Mouse (Mus musculus) cerebellum, adult 9-10 months (tissue): ENCODE data around the gene Bri3bp.
"Not testable (repeated sequence)": the region's sequence is repeated elsewhere in the genome, so short reads cannot be mapped to it uniquely, and the experiment has no call there.

ENCODE experiments used
- DNase-seq: peaks from one replicate; pipeline ENCODE4 v3.0.0; 2022

The Bri3bp gene

DNA sequence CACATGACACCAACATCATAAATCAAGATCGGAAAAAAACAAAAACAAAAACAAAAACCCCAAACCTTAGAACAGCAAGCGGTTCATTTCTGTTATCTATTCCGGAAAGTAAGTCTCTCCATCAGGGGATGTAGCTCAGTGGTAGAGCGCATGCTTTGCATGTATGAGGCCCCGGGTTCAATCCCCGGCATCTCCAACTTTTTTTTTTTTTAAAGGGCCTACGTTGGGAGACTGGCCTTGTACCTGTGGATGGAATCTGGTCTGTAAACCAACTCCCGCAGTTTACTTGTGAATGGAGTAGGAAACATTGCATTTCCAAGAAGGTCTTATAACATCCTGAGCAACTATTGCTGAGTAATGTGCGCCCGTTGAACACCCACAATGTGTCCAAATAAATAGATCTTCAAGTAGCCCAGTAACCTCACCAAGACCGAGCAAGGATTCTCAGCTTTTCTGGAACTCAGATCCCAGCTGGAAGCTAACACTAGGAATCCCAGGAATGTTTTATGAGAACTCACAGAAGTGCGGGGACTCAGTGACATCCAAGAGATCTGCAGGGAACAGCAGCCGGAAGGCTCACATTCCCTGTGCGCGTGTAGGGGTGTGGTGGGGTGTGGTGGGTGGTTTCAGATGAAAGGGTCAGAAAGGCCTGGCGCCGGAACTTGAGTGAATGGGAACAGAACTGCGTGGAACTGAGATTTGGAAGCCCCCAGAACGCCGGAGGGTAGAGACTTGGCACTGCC, 31.8 kb upstream of the Bri3bp start:
- no peak for DNase-seq

DNA sequence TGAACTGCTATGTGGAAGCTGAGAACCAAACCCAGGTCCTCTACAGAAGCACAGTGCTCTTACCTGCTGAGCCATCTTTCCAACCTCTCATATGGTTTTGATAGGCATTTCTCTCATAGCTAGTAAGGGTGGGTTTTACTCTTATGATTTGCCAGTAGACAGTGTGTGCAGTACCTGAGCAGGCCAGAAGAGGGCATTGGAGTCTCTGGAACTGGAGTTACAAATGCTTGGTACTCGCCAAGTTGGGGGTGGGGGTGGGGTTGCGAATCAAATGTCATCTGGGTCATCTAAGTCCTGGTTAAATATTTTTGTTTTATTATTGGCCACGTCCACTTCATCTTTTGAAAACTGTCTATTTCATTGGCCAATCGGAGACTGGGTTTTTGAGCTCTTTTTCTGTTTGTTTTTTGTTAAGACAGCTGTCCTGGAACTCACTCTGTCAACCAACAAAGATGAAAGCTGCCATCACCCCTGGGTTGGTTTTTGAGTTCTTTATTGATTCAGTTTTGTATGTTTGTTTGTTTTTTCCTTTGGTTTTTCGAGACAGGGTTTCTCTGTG, 29.3 kb upstream of the Bri3bp start:
- peak; percentile 72 for DNase-seq

DNA sequence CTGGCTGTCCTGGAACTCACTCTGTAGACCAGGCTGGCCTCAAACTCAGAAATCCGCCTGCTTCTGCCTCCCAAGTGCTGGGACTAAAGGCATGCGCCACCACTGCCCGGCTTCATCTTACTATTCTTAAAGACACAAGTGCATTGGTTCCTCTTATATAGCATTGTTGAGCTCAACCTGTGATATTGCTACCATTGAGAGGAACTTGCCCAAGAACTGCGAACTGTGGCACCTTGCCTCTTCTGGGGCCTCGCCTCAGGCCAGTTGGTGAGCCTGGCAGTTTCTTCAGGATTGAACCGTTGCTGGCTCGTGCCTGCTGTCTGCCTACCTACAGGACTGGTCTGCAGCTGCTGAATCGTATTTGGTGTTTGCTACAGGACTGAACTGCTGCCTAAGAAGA, 28.8 kb upstream of the Bri3bp start:
- not testable (repeated sequence) for DNase-seq

- DNase-seq = no peak
These were observed 27.6 kb upstream of the Bri3bp start for GRCm38 (mm10) chr5:125413763-125414162.

DNA sequence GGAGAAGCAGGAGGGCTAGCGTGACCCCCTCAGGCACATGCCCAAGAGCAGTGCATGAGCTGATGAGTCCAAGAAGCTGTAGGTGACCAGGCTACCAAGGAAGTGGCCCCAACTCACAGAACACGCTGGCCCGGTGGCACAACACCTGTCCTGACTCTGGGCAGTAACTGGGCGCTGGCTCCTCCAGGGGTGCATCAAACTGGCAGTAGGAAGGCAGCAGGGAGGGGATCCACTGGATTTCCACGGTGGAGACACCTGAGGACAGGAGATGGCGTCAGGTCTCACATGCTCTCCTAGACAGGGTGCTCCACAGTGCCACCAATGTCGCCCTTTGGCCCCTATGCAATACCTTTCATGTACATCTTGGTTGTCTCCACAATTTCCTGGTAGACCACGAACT, 25.2 kb upstream of the Bri3bp start:
- DNase-seq = no peak

DNA sequence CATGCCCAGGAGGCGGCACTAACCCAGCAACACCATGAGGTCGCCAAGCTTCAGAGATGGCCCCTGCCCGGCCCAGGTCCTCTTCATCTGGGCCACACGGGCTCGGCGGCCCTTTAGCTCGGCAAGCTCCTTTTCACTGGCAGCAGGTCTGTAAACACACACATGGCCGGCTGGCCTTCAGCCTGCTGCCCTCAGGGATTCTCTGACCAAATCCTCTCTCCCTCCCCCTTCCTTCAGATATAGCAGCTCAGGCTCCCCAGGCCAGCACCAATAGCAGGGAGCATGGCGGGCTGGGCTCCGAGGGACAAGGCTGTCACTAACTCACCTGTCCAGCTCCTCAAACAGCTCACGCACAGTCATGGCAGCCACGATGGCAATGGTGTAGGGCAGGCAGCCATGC, 22.7 kb upstream of the Bri3bp start:
- peak; percentile 78 for DNase-seq

DNA sequence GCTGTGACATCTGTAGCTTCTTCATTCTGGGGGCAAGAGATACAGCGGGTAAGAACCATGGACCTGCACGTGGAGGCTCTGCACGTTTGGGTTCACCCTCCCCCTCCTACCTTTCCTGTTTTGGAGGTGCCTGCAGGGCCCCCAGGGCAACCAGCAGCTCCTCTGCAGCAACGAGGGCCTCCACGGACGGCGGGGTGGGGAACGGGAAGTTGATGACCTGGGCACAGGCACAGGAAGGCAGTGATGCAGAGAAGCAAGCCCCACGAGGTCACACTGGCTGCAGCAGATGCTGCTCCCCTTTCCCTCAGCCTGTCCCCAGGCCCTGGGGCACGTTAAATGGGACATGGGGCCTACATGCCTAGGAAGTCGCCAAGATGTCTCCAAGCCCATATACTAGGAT, 22.2 kb upstream of the Bri3bp start:
- DNase-seq = no peak

DNA sequence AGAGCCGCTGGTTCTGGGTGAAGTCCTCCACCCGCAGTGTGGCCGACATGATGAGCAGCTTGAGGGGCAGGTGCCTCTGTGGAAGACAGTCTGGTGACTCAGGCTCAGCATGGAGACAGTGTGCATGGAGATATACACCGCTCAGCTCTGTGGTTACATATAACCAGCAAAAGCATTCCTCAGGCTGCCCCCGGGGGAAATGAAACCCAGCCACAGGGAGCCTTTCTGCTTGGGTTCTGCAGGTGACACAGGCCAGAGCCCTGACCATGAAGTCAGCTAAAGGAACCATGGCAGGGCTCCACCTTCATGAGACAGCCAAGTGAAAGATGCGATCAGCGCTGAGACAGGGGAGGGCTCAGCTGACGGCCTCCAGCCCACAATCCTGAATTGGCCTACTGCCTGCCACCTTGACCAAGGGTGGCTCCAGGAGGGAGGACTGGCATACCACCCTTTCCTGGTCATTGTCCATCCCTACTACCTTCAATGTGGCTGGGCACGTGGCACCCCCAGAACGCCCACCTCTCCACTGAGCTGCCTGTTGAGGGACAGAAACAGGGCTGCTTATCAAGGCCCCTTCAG, 15.6 kb upstream of the Bri3bp start:
- DNase-seq = no peak

DNA sequence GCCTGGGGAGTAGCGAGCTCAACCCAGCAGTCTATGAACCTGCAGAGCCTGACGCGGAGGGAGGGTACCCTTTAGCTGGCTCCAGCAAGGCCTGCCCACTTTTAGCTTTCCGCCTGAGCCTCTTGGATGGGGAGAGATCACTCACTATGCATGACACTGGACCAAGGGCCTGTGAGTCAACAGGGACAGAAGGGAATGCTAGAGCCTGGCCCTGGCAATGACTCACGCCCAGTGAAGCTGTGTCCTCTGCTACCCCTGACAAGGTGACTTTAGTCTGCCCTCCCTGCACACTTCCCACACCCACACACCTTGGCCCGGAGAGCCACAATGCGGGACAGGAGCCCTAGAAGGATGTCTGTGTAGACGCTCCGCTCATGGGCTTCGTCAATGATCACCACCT, 15.0 kb upstream of the Bri3bp start:
- DNase-seq = no peak

GRCm38 (mm10) chr5:125432324-125432723, 9.0 kb upstream of the Bri3bp start:
- DNase-seq = not testable (repeated sequence)

DNA sequence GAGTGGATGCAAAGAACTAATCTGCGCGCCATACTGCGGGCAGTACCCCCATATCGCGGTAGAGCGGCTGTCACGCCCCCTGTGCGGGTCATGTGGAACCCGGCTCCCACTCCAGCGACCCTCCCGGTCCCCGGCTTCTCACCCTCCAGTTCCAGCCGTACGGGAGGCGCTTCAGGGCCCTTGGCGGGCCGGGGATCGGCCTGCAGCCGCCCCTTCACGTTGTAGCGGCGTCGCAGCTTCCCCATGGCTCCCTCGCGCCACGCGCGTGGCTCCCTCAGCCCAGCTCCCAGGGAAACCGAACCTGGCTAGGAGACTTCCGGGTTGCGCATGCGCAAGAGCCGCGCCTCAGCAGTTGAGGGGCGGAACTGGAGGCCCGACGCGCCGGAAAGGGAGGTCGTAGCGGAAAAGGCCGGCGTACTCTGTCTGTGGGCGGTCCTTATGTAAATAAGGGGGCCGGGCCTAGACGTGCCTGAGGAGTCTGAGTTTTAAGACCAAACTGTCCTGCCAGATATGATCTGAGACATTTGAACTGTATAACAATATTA, 7.5 kb upstream of the Bri3bp start, which contains the start of gene Dhx37:
Gene Dhx37, minus strand, starts transcription at position 329 of the 545 bp plus-strand sequence.
- peak; percentile 92 for DNase-seq

- not testable (repeated sequence) for DNase-seq
These were observed 7.0 kb upstream of the Bri3bp start for GRCm38 (mm10) chr5:125434347-125434746.

DNA sequence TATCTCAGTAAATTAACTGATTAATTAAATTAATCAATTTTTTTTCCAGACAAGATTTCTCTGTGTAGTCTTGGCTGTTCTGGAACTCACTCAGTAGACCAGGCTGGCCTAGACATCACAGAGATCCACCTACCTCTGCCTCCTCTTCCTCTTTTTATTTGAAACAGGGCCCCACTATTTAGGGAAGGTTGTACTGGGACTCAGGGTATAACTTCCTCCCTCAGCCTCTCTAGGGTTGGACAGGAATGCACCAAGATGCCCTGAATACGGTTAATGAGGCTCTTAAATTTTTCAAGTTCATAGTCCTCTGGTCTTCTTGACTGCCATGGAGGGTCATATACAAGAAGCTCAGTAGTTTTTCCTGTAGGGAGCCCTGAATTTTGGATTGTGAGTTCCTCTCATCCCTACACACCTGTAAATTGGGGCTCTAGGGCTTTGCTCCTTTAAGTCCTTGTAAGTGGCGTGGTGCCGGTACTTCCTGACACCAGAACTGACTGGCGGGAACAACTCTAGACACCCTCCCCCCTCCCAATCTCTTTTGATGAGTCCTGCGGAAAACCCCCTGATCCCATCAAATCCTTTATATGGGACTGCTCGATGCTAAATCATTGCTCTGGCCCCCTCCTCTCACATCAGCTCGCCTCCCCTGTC, 660 bp upstream of the Bri3bp start:
- DNase-seq = no peak

GRCm38 (mm10) chr5:125442136-125442995, 998 bp downstream of the Bri3bp start:
- peak; percentile 41 for DNase-seq

GRCm38 (mm10) chr5:125443335-125443734, 2.0 kb downstream of the Bri3bp start:
- DNase-seq = peak; percentile 30

- no peak for DNase-seq
These were observed 2.5 kb downstream of the Bri3bp start for GRCm38 (mm10) chr5:125443915-125444314.

GRCm38 (mm10) chr5:125444554-125444953, 3.2 kb downstream of the Bri3bp start:
- DNase-seq = no peak

GRCm38 (mm10) chr5:125446344-125446743, 5.0 kb downstream of the Bri3bp start:
- DNase-seq = no peak

DNA sequence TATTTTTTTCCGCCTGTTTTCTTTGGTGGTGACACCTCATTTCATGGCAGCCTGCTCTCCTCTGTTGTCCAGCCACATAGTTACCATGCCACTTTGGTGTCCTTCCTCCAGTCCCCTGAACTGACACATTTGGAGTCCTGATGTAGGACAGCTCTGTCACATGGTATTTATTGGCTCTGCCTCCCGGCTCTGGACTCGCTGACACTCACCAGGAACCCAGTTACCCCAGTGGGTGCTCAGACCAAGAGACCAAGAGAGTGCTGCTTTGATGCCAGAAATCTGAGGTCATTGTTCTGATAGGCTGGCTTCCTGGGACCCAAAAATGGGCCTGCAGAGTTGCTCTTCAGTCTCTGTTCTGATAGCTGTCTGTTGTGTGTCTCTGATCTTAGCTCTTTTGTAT, 6.7 kb downstream of the Bri3bp start:
- DNase-seq = no peak

GRCm38 (mm10) chr5:125448631-125449030, 7.3 kb downstream of the Bri3bp start:
- no peak for DNase-seq

- DNase-seq = no peak
These were observed 7.9 kb downstream of the Bri3bp start for GRCm38 (mm10) chr5:125449306-125449705.

GRCm38 (mm10) chr5:125452573-125452972, 11.2 kb downstream of the Bri3bp start:
- no peak for DNase-seq

- DNase-seq = no peak
These were observed 14.7 kb downstream of the Bri3bp start for GRCm38 (mm10) chr5:125456100-125456499.
